Mouse (Mus musculus): ENCODE data around the gene D17Wsu92e. TPM values are rescaled to one million over a fixed set of nuclear protein-coding genes. Genes with fewer than 3 reads are reported as not detected.

Gene D17Wsu92e
- total RNA-seq, 4 experiments from 2014 or later, result 224 to 253 (median 227) TPM

DNA sequence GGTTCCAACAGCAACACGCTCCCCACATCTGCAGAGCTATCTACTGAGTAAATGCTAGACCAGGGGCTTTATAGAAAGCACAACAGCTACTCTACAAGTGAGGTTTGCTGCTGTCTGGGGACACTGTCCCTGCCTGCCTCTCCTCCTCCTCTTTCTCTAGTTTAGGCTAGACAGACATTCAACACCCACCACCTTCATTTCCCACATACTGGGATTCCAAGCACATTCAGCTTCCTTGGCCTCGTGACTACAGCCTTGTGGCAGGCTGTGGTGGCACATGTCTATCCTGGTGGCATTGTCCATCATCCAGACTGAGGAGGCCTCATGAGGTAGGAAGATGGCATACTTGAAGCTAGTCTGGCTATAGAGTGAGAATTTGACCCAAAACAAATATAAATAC lies 29.5 kb downstream of the D17Wsu92e start:
- DNase-seq (ENCODE audit: low spot score in 2 of 2), result no peak

DNA sequence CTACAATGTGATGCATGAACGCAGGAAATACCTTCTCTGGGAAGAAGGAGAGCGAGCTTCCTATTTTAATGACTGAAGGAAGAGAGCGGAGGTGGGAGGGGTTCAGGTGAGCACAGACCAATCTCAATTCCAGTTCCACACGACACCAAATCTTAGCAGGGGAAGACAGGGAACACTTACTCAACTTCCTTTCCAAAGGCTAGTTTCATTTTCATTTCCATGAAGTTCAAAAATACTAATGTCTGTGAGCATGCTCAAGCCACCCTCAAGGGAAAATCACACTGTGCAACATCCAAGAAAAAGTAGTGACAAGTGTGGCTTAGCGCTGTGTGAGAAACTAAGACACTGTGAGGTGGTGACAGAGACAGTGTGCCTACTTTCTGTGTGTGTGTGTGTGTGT lies 30.4 kb downstream of the D17Wsu92e start:
- DNase-seq (ENCODE audit: low spot score in 2 of 2), result no peak

DNA sequence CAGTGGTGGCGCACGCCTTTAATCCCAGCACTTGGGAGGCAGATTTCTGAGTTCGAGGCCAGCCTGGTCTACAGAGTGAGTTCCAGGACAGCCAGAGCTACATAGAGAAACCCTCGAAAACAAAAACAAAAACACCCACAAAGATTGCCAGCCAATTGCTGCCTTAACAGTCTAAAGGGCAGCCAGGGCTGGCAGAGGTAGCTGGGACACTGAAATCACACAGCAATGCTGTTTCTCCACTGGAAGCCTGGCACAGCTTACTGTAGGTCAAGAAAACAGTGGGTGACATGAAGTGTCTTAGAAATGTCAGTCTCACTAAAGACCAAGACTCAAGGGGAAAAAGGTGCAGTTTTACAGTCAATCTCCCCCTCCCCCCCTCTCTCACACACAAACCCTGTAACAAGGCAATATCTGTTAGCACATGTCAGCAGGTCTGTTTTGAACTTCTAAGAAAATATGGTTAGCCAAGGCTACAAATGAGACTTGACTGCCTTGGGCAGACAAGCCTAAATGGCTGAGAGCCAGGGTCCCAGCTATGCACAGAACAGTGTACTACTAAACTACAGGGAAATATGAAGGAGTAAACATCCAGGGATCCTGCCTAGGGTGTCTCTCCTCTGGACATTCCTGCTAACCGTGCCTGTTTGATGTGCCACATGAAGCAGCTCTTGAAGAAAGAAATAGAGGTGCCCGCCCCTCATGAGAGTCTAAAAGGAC lies 31.8 kb downstream of the D17Wsu92e start:
- DNase-seq (ENCODE audit: low spot score in 2 of 2), result no peak

DNA sequence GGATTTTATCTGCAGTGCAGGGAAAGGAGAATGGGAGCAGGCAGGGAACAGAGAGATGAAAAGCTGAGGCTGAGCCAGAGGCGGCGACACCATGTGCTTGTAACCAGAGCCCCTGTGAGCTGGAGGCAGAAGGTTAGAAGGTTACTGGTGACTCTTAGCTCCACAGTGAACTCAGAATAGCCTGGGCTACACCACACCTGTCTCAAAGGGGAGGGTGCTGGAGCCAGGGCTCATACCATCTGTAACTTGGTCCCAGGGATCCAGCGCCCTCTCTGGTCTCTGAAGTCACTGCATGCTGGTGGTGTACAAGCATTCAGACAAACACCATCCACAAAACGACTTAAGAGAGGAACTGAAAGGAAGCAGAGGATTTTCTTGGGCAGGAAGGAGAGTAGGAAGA lies 36.9 kb downstream of the D17Wsu92e start:
- DNase-seq (ENCODE audit: low spot score in 2 of 2), result peak; percentile 23 to 42

DNA sequence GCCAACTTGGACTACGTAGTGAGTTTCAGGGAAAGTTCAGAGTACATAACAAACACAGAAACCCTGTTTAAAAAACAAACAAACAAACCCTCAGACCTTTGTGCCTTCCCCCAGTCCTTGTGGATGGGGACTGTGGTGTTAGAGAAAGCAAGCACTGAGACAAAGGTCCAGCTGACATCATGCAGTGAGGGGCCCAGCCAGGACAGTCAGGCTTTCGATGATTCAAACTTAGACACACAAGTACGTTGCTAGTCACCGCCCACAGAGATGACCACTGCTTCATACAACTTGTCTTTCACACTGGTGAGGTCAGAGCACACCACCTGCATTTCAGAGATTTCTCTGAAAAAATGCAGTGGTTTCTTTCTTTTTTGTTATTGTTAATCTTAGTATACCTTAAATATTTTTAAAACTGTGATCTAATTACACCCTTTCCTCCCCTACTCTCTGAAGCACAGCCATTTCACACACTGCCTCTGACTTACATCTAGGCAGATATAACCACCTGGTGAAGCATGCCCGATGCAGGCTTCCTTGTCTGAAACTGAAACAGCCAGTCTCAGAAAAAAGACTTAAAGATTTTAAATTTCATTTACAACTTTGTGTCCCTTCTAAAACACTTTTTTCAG lies 39.3 kb downstream of the D17Wsu92e start:
- DNase-seq (ENCODE audit: low spot score in 2 of 2), result no peak

DNA sequence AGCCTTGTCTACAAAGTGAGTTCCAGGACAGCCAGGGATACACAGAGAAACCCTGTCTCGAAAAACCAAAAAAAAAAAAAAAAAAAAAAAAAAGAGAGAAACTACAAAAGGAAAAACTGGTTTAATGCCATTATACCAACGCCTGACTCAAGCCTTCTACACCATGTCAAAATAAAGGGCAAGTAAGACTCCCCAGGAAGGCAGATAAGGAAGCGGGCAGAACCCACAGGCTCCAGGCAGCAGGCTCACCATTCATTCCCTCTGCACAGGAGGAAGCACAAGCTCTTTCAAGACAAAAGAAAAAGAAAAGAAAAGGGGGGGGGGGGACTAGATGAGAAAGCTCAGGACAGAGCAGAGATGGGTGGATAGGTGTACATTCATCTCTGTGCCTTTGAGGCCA lies 40.7 kb downstream of the D17Wsu92e start:
- DNase-seq (ENCODE audit: low spot score in 2 of 2), result no peak

DNA sequence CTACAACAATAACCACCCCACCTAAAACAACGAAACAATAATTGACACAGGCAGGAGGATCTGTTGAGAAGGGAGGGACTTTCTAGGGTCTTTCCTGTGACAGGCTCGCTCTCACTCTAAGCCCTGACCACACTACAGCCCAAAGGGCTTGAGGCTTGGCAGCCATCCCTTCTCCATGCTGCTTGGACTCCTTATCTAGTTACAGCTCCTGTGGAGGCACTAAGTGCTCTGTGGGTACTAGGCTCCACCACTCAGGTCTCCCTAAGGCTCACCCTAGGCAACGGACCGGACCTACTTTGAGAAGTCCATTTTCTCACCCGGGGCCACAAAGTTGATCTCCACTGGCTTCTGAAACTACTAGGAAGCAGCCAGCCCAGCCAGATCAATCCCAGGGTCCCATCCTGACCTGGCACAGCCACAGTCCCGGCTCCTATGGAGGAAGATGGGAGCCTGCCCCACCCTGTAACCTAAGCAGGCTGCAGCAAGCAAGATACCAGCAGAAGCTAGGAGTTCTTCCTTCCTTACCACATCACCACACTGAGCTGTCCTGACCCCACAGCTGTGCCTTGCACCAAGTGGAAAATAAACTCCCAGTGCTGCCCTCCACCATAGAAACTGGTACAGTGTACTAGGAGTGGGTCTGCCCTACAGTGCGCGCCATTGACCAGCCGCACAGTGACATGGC lies 41.6 kb downstream of the D17Wsu92e start:
- DNase-seq (ENCODE audit: low spot score in 2 of 2), result no peak

DNA sequence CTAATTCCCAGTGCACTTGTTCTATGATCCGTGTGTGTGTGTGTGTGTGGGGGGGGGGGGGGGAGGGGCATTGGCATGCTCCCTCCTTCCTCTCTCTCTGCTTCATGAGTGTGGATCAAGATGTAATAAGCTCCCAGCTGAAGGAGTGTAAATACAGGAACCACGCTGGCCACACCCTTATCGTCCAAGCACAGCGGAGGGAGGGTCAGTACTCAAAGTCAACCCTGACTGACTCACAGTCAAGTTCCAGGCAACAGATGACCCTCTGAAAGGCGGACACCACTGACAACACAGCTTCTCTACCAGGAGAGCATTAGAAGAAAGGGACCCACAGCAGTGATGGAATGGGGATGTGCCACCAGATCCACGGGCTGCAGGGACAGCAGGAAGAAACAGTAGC lies 42.6 kb downstream of the D17Wsu92e start:
- no peak for DNase-seq (ENCODE audit: low spot score in 2 of 2)

DNA sequence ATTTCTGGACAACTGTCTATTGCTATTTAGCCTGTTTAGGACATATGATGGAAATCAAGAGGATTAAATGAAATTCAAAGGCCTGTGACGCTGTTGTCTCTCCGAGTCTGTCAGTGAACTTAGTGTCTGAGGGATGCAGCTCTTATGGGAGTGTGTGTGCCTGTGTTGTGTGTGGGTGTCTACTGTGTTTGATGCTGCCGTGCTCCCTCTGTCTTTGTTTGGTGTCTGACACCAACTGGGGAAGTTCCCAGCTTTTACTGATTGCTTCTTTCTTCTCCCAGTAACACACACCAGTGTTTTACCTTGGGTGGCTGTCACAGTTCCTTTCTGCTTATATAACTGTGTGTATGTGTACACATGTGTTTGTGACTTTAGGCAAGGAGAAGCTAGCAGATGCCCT lies 46.2 kb downstream of the D17Wsu92e start:
- no peak for DNase-seq (ENCODE audit: low spot score in 2 of 2)

DNA sequence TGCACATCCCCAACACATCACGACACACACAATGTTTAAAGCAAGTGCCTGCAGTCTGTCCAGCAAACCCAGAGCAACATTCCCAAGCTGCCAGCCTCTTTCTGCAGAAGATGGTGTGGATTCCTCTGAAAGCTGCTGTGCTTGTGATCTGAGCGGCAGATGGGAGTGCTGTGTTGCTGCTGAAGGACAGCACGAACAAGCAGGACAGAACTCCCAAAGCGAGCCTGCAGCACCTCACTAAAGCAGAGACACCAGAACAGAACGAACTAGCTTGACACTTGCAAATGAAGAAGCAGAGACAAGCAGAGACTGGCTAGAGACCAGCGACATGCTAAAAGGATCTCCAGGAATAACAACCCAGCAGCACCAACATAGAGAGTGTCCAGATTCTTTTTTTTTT lies 48.8 kb downstream of the D17Wsu92e start:
- DNase-seq (ENCODE audit: low spot score in 2 of 2), result no peak

DNA sequence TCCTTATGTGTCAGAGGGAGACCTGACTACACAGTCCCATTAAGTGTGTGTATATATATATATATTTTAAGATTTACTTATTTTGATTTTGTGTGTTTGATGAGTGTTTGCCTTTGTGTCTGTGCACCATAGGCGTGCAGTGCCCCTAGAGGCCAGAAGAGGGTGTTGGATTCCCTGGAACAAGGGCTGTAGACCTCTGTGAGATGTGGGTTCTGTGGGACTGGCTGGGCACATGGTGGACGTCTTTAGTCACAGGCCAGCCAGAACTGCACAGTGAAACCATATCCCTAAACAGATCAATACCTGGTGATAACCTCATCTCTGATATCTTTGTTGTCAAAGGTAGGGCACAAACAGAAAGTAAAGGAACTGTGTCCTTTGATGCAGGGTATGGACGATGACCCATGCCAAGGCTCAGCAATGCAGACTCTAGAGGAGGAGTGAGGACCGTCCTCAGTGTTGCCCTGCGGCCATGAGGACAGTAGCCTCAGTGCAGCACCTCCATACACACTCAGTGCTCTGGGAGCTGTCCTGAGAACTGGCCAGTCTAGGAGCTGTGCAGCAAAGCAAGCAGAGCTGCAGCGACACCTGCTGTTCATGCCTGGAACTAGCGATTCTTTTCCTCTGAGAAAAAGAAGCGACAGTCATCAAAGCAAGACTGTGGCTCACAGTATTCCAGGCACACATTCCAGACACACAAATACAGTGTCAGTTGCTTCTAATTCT lies 51.5 kb downstream of the D17Wsu92e start:
- peak; percentile 31 to 40 for DNase-seq (ENCODE audit: low spot score in 2 of 2)

DNA sequence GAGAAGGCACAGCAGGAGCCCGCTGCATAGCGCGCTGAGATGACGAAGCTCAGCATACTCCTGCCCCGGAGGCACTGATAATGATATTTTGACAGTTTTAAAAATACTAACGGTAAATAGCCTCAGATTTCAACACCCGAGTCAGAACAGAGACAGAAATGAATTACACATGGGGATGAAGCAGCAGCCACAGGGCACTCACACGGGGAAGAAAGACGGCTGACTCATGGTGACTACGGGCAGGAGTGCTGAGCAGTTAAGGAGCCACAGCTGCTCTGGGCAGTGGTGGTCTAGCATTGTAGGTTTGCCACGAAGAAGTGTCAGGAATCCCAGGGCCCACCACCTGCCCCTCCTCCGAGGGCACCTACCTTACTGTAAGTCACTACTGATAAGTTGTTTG lies 52.9 kb downstream of the D17Wsu92e start:
- DNase-seq (ENCODE audit: low spot score in 2 of 2), result no peak

DNA sequence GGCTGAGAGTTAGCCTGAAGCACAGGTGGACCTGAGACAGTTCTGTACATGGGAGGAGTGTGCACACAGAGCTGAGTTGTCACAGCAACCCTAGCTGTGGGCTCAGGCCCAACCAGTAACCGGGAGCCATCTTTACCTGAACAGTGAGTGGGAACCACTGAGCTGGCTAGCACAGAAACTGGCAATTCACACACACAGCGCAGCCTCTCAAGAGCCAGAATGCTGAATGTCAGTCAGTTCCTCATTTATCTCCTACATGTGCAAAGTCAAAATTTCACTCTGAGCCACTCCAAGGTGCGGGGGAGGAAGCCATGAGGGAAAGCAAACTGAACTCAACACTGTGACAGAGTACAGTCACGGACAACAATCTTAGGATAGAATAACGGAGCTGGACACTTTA lies 53.3 kb downstream of the D17Wsu92e start:
- DNase-seq (ENCODE audit: low spot score in 2 of 2), result no peak

DNA sequence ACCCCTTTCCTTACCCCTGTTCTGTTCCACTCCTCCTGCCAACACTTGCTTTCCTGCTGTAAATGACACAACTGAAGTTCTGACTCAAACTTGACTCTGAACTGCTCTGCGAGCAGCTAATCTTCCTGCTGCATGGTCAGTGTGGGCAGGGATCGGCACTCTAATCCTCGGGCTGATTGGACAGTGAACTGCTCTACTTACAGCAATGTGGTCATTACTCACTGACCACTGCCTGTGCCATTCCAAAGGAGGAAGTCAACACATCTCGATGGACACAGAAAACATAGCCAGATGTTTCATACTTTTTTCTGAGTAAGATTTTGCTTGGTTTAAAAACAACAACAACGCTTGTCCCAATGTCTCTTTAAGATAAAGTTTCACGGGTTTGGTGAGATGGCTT lies 55.4 kb downstream of the D17Wsu92e start:
- no peak for DNase-seq (ENCODE audit: low spot score in 2 of 2)

DNA sequence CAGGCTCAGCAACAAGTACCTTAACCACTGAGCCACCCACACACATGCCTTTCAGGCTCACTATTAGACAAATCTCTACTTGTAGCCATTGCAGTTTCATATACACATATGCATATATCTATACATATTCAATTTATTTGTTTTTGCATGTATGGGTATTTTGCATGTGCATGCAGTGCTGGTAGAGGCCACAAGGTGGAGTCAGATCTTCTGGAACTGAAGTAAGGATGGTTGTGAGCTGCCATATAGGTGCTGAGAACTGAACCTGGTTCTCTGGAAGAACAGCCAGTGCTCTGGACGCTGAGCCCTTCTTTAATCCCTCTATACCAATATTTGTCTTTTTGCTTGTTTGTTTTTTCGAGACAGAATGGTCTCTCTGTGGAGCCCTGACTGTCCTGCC lies 56.0 kb downstream of the D17Wsu92e start:
- DNase-seq (ENCODE audit: low spot score in 2 of 2), result no peak

DNA sequence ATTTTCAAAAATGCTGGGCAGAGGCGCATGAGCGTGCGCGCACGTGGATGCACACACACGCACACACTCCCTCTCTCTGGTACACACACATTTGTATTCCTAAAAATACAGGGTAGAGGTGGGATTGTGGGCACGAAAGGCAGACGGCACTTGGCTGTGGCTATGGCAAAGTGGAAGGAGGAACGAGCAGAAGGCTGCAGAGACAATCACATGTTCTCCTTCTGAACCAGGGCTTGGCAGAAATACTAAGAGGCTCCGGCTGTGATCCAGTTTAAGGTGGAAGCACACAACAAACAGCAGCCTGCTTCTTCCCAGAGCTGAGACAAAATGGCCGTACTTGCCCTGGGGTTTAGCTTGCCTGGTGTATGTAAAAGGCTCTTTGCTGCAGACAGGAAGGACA lies 57.6 kb downstream of the D17Wsu92e start:
- DNase-seq (ENCODE audit: low spot score in 2 of 2), result no peak

DNA sequence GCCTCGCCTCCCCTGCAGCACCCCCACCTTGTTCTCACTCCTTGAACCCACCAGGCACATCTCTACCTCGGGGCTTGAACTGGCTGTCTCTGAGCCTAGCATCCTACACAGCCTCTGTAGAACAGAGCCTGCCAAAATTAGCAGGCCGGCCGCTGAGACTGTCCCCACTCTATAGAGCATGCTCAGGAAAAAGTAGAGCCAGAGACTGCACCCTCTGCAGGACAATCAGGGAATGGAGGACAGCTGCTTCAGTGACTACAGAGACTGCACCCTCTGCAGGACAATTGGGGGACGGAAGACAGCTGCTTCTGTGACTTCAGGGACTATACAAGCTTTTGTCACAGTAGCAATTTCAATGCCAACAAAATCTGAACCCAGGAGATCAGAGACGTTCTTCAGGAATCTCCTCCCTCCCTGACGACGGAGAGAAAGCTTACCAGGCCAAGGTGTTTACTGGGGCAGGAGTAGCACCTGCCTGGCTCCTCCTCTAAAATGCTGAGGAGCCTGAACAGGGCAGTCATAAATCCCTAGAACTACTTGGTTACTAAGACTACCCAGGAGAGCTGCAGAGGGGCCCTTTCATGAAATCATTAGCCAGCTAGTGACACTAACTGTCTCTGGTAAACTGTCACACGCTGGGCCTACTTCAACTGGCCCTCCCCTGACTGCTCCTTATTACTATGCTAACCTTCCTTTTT lies 58.7 kb downstream of the D17Wsu92e start:
- DNase-seq (ENCODE audit: low spot score in 2 of 2), result peak; percentile 66 to 68

DNA sequence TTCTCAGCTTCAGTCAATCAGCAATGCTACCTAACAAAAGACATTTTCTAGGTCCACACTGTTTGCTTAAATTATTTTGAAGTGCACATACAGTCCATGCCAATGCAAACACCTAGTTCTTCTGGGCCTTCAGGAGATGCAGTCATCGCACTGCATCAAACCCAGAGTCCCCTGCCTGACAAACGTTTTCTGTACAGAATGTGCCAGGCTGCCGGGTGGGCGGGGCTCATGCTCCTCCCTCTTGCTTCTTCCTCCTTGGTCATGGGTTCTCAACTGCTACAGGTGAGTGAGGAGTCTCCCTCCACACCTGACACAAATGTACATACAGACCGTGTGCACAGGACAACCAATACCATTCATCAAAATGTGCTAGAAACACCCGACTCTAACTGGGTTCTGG lies 60.3 kb downstream of the D17Wsu92e start:
- DNase-seq (ENCODE audit: low spot score in 2 of 2), result no peak

DNA sequence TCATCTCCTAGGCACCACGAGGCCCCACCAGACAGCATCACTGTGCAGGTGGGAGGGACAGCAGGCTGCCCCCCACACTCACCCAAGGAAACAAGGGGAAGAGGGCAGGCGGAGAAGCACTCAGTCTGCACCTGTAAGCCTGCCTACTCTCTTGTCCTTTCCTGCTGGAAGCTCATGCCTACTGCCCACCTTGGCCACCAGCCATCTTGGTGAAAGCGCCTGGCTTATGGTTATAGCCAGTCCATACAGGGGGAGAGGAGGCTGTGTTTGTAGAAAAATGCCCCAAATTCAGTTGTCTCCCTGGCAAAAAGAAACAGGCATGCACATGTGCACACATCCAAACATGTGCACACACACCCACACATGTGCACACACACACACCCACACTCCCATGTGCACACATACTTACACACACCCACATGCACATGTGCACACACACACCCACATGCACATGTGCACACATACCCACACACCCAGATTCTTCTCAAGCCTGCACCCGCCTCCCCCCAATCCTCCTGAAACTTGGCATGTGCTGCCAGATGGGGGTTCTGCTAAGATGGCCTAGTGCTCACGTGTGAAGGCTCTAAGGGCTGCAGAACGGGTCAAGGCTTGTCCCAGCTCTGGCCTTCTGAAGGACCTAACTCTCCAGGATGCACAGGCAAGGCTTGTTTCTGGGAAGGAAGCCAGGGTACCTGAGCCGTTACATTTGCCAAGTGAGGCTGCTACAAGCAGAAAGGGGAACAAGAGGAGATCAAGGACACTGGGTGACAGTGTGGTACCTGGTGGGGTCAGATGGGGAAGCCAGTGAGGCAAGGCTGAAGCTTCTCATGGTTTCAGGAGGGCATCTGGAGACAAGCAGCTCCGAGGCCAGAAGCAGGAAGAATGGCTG lies 68.9 kb downstream of the D17Wsu92e start:
- no peak for DNase-seq (ENCODE audit: low spot score in 2 of 2)

DNA sequence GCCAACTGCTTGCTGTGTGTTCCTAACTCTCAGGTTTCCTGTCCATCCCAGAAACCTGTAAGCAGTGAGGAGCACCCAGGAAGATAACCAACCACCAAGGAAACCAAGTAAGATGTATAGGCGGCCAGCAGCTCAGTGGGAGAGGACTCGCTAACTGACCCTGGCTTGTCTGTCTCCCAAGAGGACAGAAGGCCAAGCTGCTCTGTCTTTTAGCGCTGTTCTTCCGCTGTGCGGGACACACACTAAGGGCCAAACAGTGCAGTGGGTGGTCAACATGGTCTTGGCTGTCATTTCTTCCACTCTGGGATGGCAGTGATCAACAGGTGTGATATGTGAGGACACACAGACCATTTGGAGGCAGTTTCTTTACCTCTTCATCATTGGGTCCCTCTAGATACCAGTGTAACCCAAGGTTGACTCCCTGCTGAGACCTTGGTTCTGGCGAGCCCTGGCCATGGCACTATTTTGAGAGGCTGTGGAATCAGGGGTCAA lies 70.0 kb downstream of the D17Wsu92e start:
- no peak for DNase-seq (ENCODE audit: low spot score in 2 of 2)
